ENCODE assay signal across 8 mouse cellular contexts in genomic region chr7:109518838-109519696, GRCm38 (mm10). TPM values are rescaled to one million over a fixed set of nuclear protein-coding genes. Genes with fewer than 3 reads are reported as not detected.
A peak's percentile ranks its signal among the peaks of the same experiment; 100 is the strongest.
DNase-seq lines count a peak whose midpoint lies in the region; ATAC-seq and TF ChIP-seq lines count a peak whose summit lies in the region.

TSS of gene Rpl27a (plus strand) at chr7:109519147.

- H3K4me1 ChIP-seq in MEL (ENCODE audit: control insufficient read depth in 1 of 2, insufficient read depth in 2 of 2, low read length in 2 of 2) = peaks cover 3 to 15% of the 10 kb centered on the region in 2 experiments
- H3K4me1 ChIP-seq in cerebellum, adult 2 months (ENCODE audit: control insufficient read depth, insufficient read depth, low read length) = peaks cover 8% of the 10 kb centered on the region; the same call in 1 of the 2 replicates
- H3K4me1 ChIP-seq in forebrain, postnatal 0 days (ENCODE audit: insufficient read depth) = peaks cover 12% of the 10 kb centered on the region
- peaks cover 32% of the 10 kb centered on the region for H3K4me1 ChIP-seq in lung, embryonic 15.5 days

- H3K27me3 ChIP-seq in MEL (ENCODE audit: control insufficient read depth in 1 of 2, insufficient read depth in 2 of 2, low read length in 2 of 2) = no peaks in the 10 kb centered on the region
- H3K27me3 ChIP-seq in cerebellum, adult 2 months (ENCODE audit: control insufficient read depth, insufficient read depth, low read length) = no peaks in the 10 kb centered on the region
- no peaks in the 10 kb centered on the region for H3K27me3 ChIP-seq in forebrain, postnatal 0 days (ENCODE audit: insufficient read depth, low read length)
- no peaks in the 10 kb centered on the region for H3K27me3 ChIP-seq in lung, embryonic 15.5 days

- H3K4me3 ChIP-seq in MEL (ENCODE audit: control insufficient read depth in 1 of 2, insufficient read depth in 1 of 2, low read depth in 2 of 2, low read length in 2 of 2) = peak within 1 kb of the TSS; percentile 77 to 89
- H3K4me3 ChIP-seq in cerebellum, adult 2 months (replicated peaks; ENCODE audit: insufficient read depth, low read depth, low read length) = peak within 1 kb of the TSS; percentile 88
- H3K4me3 ChIP-seq in forebrain, postnatal 0 days (ENCODE audit: low read depth, low read length) = peak within 1 kb of the TSS; percentile 63
- H3K4me3 ChIP-seq in lung, embryonic 15.5 days = peak within 1 kb of the TSS; percentile 69

- no peaks in the 10 kb centered on the region for H3K9me3 ChIP-seq in MEL (replicated peaks; ENCODE audit: insufficient read depth, low read length)
- H3K9me3 ChIP-seq in forebrain, postnatal 0 days (ENCODE audit: low read length) = no peaks in the 10 kb centered on the region
- H3K9me3 ChIP-seq in lung, embryonic 15.5 days = no peaks in the 10 kb centered on the region

- H3K9ac ChIP-seq in MEL (ENCODE audit: control insufficient read depth, low read depth, low read length, poor library complexity, severe bottlenecking) = peak within 1 kb of the TSS; percentile 98
- peak within 1 kb of the TSS; percentile 85 for H3K9ac ChIP-seq in forebrain, postnatal 0 days
- peak within 1 kb of the TSS; percentile 95 for H3K9ac ChIP-seq in lung, embryonic 15.5 days

- TF ChIP-seq POLR2A in MEL (IDR thresholded peaks at IDR 0.05; ENCODE audit: control insufficient read depth in 1 of 2, insufficient read depth in 1 of 2, low read depth in 1 of 2, low read length in 2 of 2, poor library complexity in 1 of 2) = peak; percentile 87 to 98
- peak; percentile 96 for TF ChIP-seq POLR2A in cerebellum, adult 2 months (IDR thresholded peaks at IDR 0.05; ENCODE audit: borderline replicate concordance, insufficient read depth, low read length)

- TF ChIP-seq EP300 in MEL (IDR thresholded peaks at IDR 0.05; ENCODE audit: low read depth in 1 of 2, low read length in 2 of 2) = no peak

- H3K79me2 ChIP-seq in MEL (ENCODE audit: control insufficient read depth, insufficient read depth, low read length, poor library complexity) = peaks cover 33% of the 10 kb centered on the region

- TF ChIP-seq CTCF in MEL (IDR thresholded peaks at IDR 0.05 in 2 of 3, conservative IDR thresholded peaks at IDR 0.05 in 1 of 3; ENCODE audit: control insufficient read depth in 1 of 3, insufficient read depth in 1 of 3, low read depth in 2 of 3, low read length in 3 of 3, poor library complexity in 1 of 3, severe bottlenecking in 1 of 3) = no peak
- no peak for TF ChIP-seq CTCF in cerebellum, adult 2 months (IDR thresholded peaks at IDR 0.05; ENCODE audit: borderline replicate concordance, insufficient read depth, low read depth, low read length)
- no peak for TF ChIP-seq CTCF in forebrain, postnatal 0 days (IDR thresholded peaks at IDR 0.05; ENCODE audit: low read depth)

- TF ChIP-seq RAD21 in MEL (IDR thresholded peaks at IDR 0.05; ENCODE audit: low read depth, low read length) = no peak

- peak; percentile 97 for DNase-seq in MEL (ENCODE audit: low read depth, low spot score)
- DNase-seq in cerebellum, adult 2 months = peak; percentile 99
- peak; percentile 99 for DNase-seq in forebrain, postnatal 0 days
- DNase-seq in heart, postnatal 4 days = peak; percentile 99
- peak; percentile 98 for DNase-seq in layer of hippocampus, adult 8-10 months (ENCODE audit: low spot score in 2 of 2)
- DNase-seq in ovary, adult 18-20 months (ENCODE audit: low spot score) = peak; percentile 98
- peak; percentile 99 for DNase-seq in thymus, postnatal 0 days (ENCODE audit: low spot score)

- WGBS in cerebellum, adult 2 months = under 1% methylated on average over 72 of the region's 72 CpGs
- under 1% methylated on average over 70 of the region's 72 CpGs for WGBS in forebrain, postnatal 0 days
- WGBS in lung, embryonic 15.5 days = under 1% methylated on average over 68 of the region's 72 CpGs

- peak within 1 kb of the TSS; percentile 99 for H3K27ac ChIP-seq in MEL (ENCODE audit: control insufficient read depth, low read depth, low read length)
- H3K27ac ChIP-seq in cerebellum, adult 2 months (ENCODE audit: insufficient read depth, low read length) = peak within 1 kb of the TSS; percentile 90
- peak within 1 kb of the TSS; percentile 93 for H3K27ac ChIP-seq in forebrain, postnatal 0 days (ENCODE audit: low read depth, low read length)
- peak within 1 kb of the TSS; percentile 97 for H3K27ac ChIP-seq in lung, embryonic 15.5 days

- peak; percentile 97 for ATAC-seq in forebrain, postnatal 0 days
- ATAC-seq in lung, embryonic 15.5 days (ENCODE audit: borderline replicate concordance, extremely low read depth, low FRiP score, low TSS enrichment) = peak; percentile 93

- peaks cover 19 to 30% of the 10 kb centered on the region in 2 experiments for H3K36me3 ChIP-seq in MEL (ENCODE audit: control insufficient read depth in 1 of 2, insufficient read depth in 2 of 2, low read length in 2 of 2)
- peaks cover 29% of the 10 kb centered on the region for H3K36me3 ChIP-seq in forebrain, postnatal 0 days (ENCODE audit: insufficient read depth)
- peaks cover 34% of the 10 kb centered on the region for H3K36me3 ChIP-seq in lung, embryonic 15.5 days

- H3K4me2 ChIP-seq in forebrain, postnatal 0 days (ENCODE audit: low read depth) = peak within 1 kb of the TSS; percentile 91
- H3K4me2 ChIP-seq in lung, embryonic 15.5 days = peak within 1 kb of the TSS; percentile 79

TF ChIP-seq in MEL, 35 proteins besides CTCF, POLR2A, EP300 and RAD21:
- peak; percentile 98 for TF ChIP-seq NELFE (IDR thresholded peaks at IDR 0.05; ENCODE audit: low read depth, low read length)
- peak; percentile 63 for TF ChIP-seq KAT2A (conservative IDR thresholded peaks at IDR 0.05; ENCODE audit: low read depth, low read length)
- TF ChIP-seq MYB (IDR thresholded peaks at IDR 0.05; ENCODE audit: low read depth, low read length) = no peak
- no peak for TF ChIP-seq ZKSCAN1 (IDR thresholded peaks at IDR 0.05; ENCODE audit: low read depth, low read length)
- peak; percentile 95 for TF ChIP-seq CHD2 (IDR thresholded peaks at IDR 0.05; ENCODE audit: low read length)
- TF ChIP-seq ZMIZ1 (IDR thresholded peaks at IDR 0.05; ENCODE audit: low read depth, low read length) = peak; percentile 97
- TF ChIP-seq TBP (IDR thresholded peaks at IDR 0.05; ENCODE audit: low read depth, low read length) = peak; percentile 95
- TF ChIP-seq HCFC1 (IDR thresholded peaks at IDR 0.05; ENCODE audit: low read depth, low read length) = peak; percentile 88
- peak; percentile 91 for TF ChIP-seq POLR2AphosphoS2 (IDR thresholded peaks at IDR 0.05; ENCODE audit: low read length)
- no peak for TF ChIP-seq CHD1 (IDR thresholded peaks at IDR 0.05; ENCODE audit: low read depth, low read length)
- TF ChIP-seq GATA1 (IDR thresholded peaks at IDR 0.05; ENCODE audit: low read depth, low read length) = no peak
- peak; percentile 49; the same call in 1 of the 2 replicates for TF ChIP-seq UBTF (IDR thresholded peaks at IDR 0.05; ENCODE audit: borderline replicate concordance, insufficient read depth, low read depth, low read length)
- TF ChIP-seq SIN3A (IDR thresholded peaks at IDR 0.05; ENCODE audit: low read length) = peak; percentile 72
- TF ChIP-seq MAX (IDR thresholded peaks at IDR 0.05; ENCODE audit: low read length) = peak; percentile 65
- TF ChIP-seq USF1 (IDR thresholded peaks at IDR 0.05; ENCODE audit: low read depth, low read length) = peak; percentile 62; the same call in 1 of the 2 replicates
- peak; percentile 74 for TF ChIP-seq TCF12 (IDR thresholded peaks at IDR 0.05; ENCODE audit: low read depth, low read length)
- peak; percentile 86 for TF ChIP-seq MYC (IDR thresholded peaks at IDR 0.05; ENCODE audit: low read depth, low read length)
- TF ChIP-seq ELF1 (IDR thresholded peaks at IDR 0.05; ENCODE audit: low read depth, low read length) = peak; percentile 90
- peak; percentile 40; the same call in 1 of the 2 replicates for TF ChIP-seq ETS1 (IDR thresholded peaks at IDR 0.05; ENCODE audit: low read depth, low read length)
- TF ChIP-seq MAZ (IDR thresholded peaks at IDR 0.05; ENCODE audit: low read depth, low read length) = peak; percentile 75; the same call in 1 of the 2 replicates
- TF ChIP-seq POLR2AphosphoS5 (IDR thresholded peaks at IDR 0.05; ENCODE audit: borderline replicate concordance, low read depth, low read length) = no peak

RNA-seq across cellular contexts. Expression of gene Rpl27a, which starts in this region (rescaled TPM):
- total RNA-seq in MEL (2012; rRNA removed) = 1,139 and 1,252 TPM in 2 replicates
- polyA plus RNA-seq in MEL (2012; ENCODE audit: insufficient read depth in 1 of 2, insufficient read length in 2 of 2, low read depth in 1 of 2, low replicate concordance in 2 of 2, missing spikeins in 1 of 2) = 100 to 1,000 TPM in 1 of 2 experiments, not detected in 1; 221 TPM
- polyA plus RNA-seq in cerebellum, adult 2 months (2012; rRNA removed) = 299 and 318 TPM in 2 replicates
- total RNA-seq in forebrain, postnatal 0 days (2014; rRNA removed) = 433 and 606 TPM in 2 replicates
- polyA plus RNA-seq in forebrain, postnatal 0 days (2015; fragmentation: Nextera tagmentation; extraction: Ambion mirVana) = 94.1 and 102 TPM in 2 replicates
- total RNA-seq in heart, postnatal 4 days (2021) = 100 to 1,000 TPM; 152 to 160 TPM
- total RNA-seq in layer of hippocampus, adult 8-10 months (2022) = 100 to 1,000 TPM; 130 to 179 (median 148) TPM
- polyA plus RNA-seq in lung, embryonic 15.5 days (2015; fragmentation: Nextera tagmentation; extraction: Ambion mirVana) = 136 and 146 TPM in 2 replicates
- polyA plus RNA-seq in thymus, postnatal 0 days (2015; fragmentation: Nextera tagmentation; extraction: Ambion mirVana) = 171 and 173 TPM in 2 replicates

Comparison
In these comparisons a context has a peak if more than half of its experiments do, and no peak if none do; other contexts are left out.
1. Peak in every context shown above with its lines: DNase-seq, ATAC-seq, H3K4me3 ChIP-seq and H3K27ac ChIP-seq.